Mouse (Mus musculus): ENCODE measurements around the gene 1300017J02Rik. TPM values are rescaled to one million over a fixed set of nuclear protein-coding genes. Genes with fewer than 3 reads are reported as not detected.
"Not testable (repeated sequence)": the region's sequence is repeated elsewhere in the genome, so short reads cannot be mapped to it uniquely, and the experiment has no call there.

The 1300017J02Rik gene
- 40.7 and 41.2 TPM in 2 replicates for polyA plus RNA-seq (2015; fragmentation: Nextera tagmentation; extraction: Ambion mirVana)

- Histone ChIP-seq H3K9ac (peak within 1 kb of the TSS; percentile 91), H3K36me3 (peaks cover 33% of the 10 kb centered on the region), H3K4me1 (replicated peaks) (peaks cover 64% of the 10 kb centered on the region), H3K27ac (peak within 1 kb of the TSS; percentile 89), H3K9me3 (replicated peaks) (no peaks in the 10 kb centered on the region), H3K27me3 (no peaks in the 10 kb centered on the region), H3K4me3 (replicated peaks) (peak within 1 kb of the TSS; percentile 83), H3K4me2 (peak within 1 kb of the TSS; percentile 83)
- under 1% methylated on average over 49 of the region's 49 CpGs for WGBS (ENCODE audit: insufficient replicate concordance)
- peak; percentile 91 for DNase-seq
- ATAC-seq (ENCODE audit: low read depth): peak; percentile 95
Observed at GRCm38 (mm10) chr9:103304927-103305326, at the start of gene 1300017J02Rik, which contains the start of gene Topbp1. Gene 1300017J02Rik (minus strand): TSS chr9:103305082. Gene Topbp1 (plus strand): TSS chr9:103305215.

GRCm38 (mm10) chr9:103353500-103354260 lies 48.8 kb upstream of the 1300017J02Rik start:
- not testable (repeated sequence) for H3K4me3 ChIP-seq (replicated peaks); H3K9ac ChIP-seq; ATAC-seq (ENCODE audit: low read depth); H3K9me3 ChIP-seq (replicated peaks); H3K4me2 ChIP-seq; H3K27ac ChIP-seq; DNase-seq; H3K27me3 ChIP-seq
- Histone ChIP-seq H3K36me3 (peaks cover 76% of the 10 kb centered on the region), H3K4me1 (replicated peaks) (peaks cover 13% of the 10 kb centered on the region)
- WGBS (ENCODE audit: insufficient replicate concordance): 82% methylated on average over 7 of the region's 7 CpGs

- no peak for DNase-seq
Observed at GRCm38 (mm10) chr9:103348791-103349190, 43.9 kb upstream of the 1300017J02Rik start.

GRCm38 (mm10) chr9:103347996-103348490 lies 43.2 kb upstream of the 1300017J02Rik start:
- peaks cover 94% of the 10 kb centered on the region for H3K36me3 ChIP-seq
- no peak for ATAC-seq (ENCODE audit: low read depth)
- WGBS (ENCODE audit: insufficient replicate concordance): 65% methylated on average over 1 of the region's 1 CpGs

More at GRCm38 (mm10) chr9:103348791-103349190, 43.9 kb upstream of the 1300017J02Rik start:
- no peak overlapping the region for H3K4me2 ChIP-seq
- H3K4me1 ChIP-seq (replicated peaks): peaks cover 7% of the 10 kb centered on the region
- no peak overlapping the region for H3K4me3 ChIP-seq (replicated peaks)
- ATAC-seq (ENCODE audit: low read depth): no peak
- no peak overlapping the region for H3K9ac ChIP-seq
- peaks cover 89% of the 10 kb centered on the region for H3K36me3 ChIP-seq
- no peaks in the 10 kb centered on the region for H3K27me3 ChIP-seq
- no peaks in the 10 kb centered on the region for H3K9me3 ChIP-seq (replicated peaks)
- H3K27ac ChIP-seq: 0 out of 2 replicates have a peak overlapping the region, but pooled peaks have one; percentile 18

GRCm38 (mm10) chr9:103347045-103347444 lies 42.2 kb upstream of the 1300017J02Rik start:
- ATAC-seq (ENCODE audit: low read depth) (no peak), DNase-seq (no peak)
- no peak overlapping the region for H3K4me2 ChIP-seq
- peaks cover 95% of the 10 kb centered on the region for H3K36me3 ChIP-seq
- peaks cover 7% of the 10 kb centered on the region for H3K4me1 ChIP-seq (replicated peaks)
- no peaks in the 10 kb centered on the region for H3K9me3 ChIP-seq (replicated peaks)
- H3K27me3 ChIP-seq: no peaks in the 10 kb centered on the region
- no peak overlapping the region for H3K9ac ChIP-seq
- H3K4me3 ChIP-seq (replicated peaks): no peak overlapping the region
- 62% methylated on average over 4 of the region's 4 CpGs for WGBS (ENCODE audit: insufficient replicate concordance)
- H3K27ac ChIP-seq: peak overlapping the region; percentile 20; the same call in 1 of the 2 replicates

More at GRCm38 (mm10) chr9:103347996-103348490, 43.2 kb upstream of the 1300017J02Rik start:
- DNase-seq: no peak
- Histone ChIP-seq H3K9me3 (replicated peaks) (no peaks in the 10 kb centered on the region), H3K27me3 (no peaks in the 10 kb centered on the region), H3K4me2 (no peak overlapping the region), H3K4me3 (replicated peaks) (no peak overlapping the region), H3K9ac (no peak overlapping the region), H3K27ac (peak overlapping the region; percentile 18; the same call in 1 of the 2 replicates), H3K4me1 (replicated peaks) (peaks cover 7% of the 10 kb centered on the region)

- H3K27me3 ChIP-seq: no peaks in the 10 kb centered on the region
- no peak overlapping the region for H3K27ac ChIP-seq
- peaks cover 94% of the 10 kb centered on the region for H3K36me3 ChIP-seq
- H3K4me3 ChIP-seq (replicated peaks): no peak overlapping the region
- H3K9me3 ChIP-seq (replicated peaks): no peaks in the 10 kb centered on the region
- no peak overlapping the region for H3K9ac ChIP-seq
- H3K4me1 ChIP-seq (replicated peaks): no peaks in the 10 kb centered on the region
- H3K4me2 ChIP-seq: no peak overlapping the region
- DNase-seq: no peak
- ATAC-seq (ENCODE audit: low read depth): no peak
Observed at GRCm38 (mm10) chr9:103336912-103337311, 32.0 kb upstream of the 1300017J02Rik start.

- 0 out of 2 replicates have a peak, but pooled peaks cover 1% of the 10 kb centered on the region for H3K4me1 ChIP-seq (replicated peaks)
- no peak overlapping the region for H3K4me2 ChIP-seq
- no peak overlapping the region for H3K27ac ChIP-seq
- 75% methylated on average over 6 of the region's 6 CpGs for WGBS (ENCODE audit: insufficient replicate concordance)
- H3K36me3 ChIP-seq: peaks cover 95% of the 10 kb centered on the region
- no peak overlapping the region for H3K4me3 ChIP-seq (replicated peaks)
- DNase-seq (no peak), ATAC-seq (ENCODE audit: low read depth) (no peak)
- H3K9me3 ChIP-seq (replicated peaks): no peaks in the 10 kb centered on the region
- no peaks in the 10 kb centered on the region for H3K27me3 ChIP-seq
- no peak overlapping the region for H3K9ac ChIP-seq
Observed at GRCm38 (mm10) chr9:103332663-103333062, 27.8 kb upstream of the 1300017J02Rik start.

GRCm38 (mm10) chr9:103326449-103326848 lies 21.6 kb upstream of the 1300017J02Rik start:
- Histone ChIP-seq H3K9ac (peak overlapping the region; percentile 53), H3K36me3 (peaks cover 95% of the 10 kb centered on the region), H3K4me1 (replicated peaks) (peaks cover 27% of the 10 kb centered on the region), H3K4me2 (peak overlapping the region; percentile 57), H3K4me3 (replicated peaks) (peak overlapping the region; percentile 11; the same call in 1 of the 2 replicates), H3K27me3 (no peaks in the 10 kb centered on the region), H3K27ac (peak overlapping the region; percentile 87), H3K9me3 (replicated peaks) (no peaks in the 10 kb centered on the region)
- 36% methylated on average over 9 of the region's 9 CpGs for WGBS (ENCODE audit: insufficient replicate concordance)
- peak; percentile 62 for DNase-seq
- ATAC-seq (ENCODE audit: low read depth): peak; percentile 99

- no peak overlapping the region for H3K4me2 ChIP-seq
- H3K27me3 ChIP-seq: no peaks in the 10 kb centered on the region
- H3K9me3 ChIP-seq (replicated peaks): no peaks in the 10 kb centered on the region
- H3K4me3 ChIP-seq (replicated peaks): no peak overlapping the region
- H3K36me3 ChIP-seq: peaks cover 97% of the 10 kb centered on the region
- H3K4me1 ChIP-seq (replicated peaks): peaks cover 27% of the 10 kb centered on the region
- H3K27ac ChIP-seq: no peak overlapping the region
- H3K9ac ChIP-seq: no peak overlapping the region
- 85% methylated on average over 1 of the region's 2 CpGs for WGBS (ENCODE audit: insufficient replicate concordance)
- ATAC-seq (ENCODE audit: low read depth) (no peak), DNase-seq (no peak)
Observed at GRCm38 (mm10) chr9:103324678-103325077, 19.8 kb upstream of the 1300017J02Rik start.

- Histone ChIP-seq H3K27ac (no peak overlapping the region), H3K4me1 (replicated peaks) (peaks cover 32% of the 10 kb centered on the region), H3K4me2 (no peak overlapping the region), H3K9me3 (replicated peaks) (no peaks in the 10 kb centered on the region), H3K9ac (no peak overlapping the region), H3K36me3 (peaks cover 73% of the 10 kb centered on the region), H3K27me3 (no peaks in the 10 kb centered on the region), H3K4me3 (replicated peaks) (no peak overlapping the region)
- no peak for ATAC-seq (ENCODE audit: low read depth)
- DNase-seq: no peak
- WGBS (ENCODE audit: insufficient replicate concordance): 85% methylated on average over 6 of the region's 6 CpGs
Observed at GRCm38 (mm10) chr9:103309832-103310231, 5.0 kb upstream of the 1300017J02Rik start.

GRCm38 (mm10) chr9:103305332-103306041 lies 605 bp upstream of the 1300017J02Rik start:
- Histone ChIP-seq H3K9ac (peak overlapping the region; percentile 91), H3K4me3 (replicated peaks) (peak overlapping the region; percentile 83), H3K27me3 (no peaks in the 10 kb centered on the region), H3K27ac (peak overlapping the region; percentile 89), H3K36me3 (peaks cover 37% of the 10 kb centered on the region), H3K4me1 (replicated peaks) (peaks cover 64% of the 10 kb centered on the region), H3K9me3 (replicated peaks) (no peaks in the 10 kb centered on the region), H3K4me2 (peak overlapping the region; percentile 83)
- DNase-seq (no peak), ATAC-seq (ENCODE audit: low read depth) (peak; percentile 76)
- under 1% methylated on average over 40 of the region's 40 CpGs for WGBS (ENCODE audit: insufficient replicate concordance)
